Mouse (Mus musculus) olfactory bulb, adult 2 months (tissue): ENCODE results near the gene Tmem115. TPM values are rescaled to one million over a fixed set of nuclear protein-coding genes. Genes with fewer than 3 reads are reported as not detected.

ENCODE experiments used
- H3K27ac ChIP-seq: fragments of 200-500 bp; 2 replicates; pipeline ENCODE4 v1.5.1; 2012; ENCODE audit warnings: low read depth, low read length; ENCODE audit not compliant: insufficient read depth
- H3K4me1 ChIP-seq: fragments of 200-500 bp; 2 replicates; pipeline ENCODE4 v1.6.1; 2012; ENCODE audit warnings: low read length; ENCODE audit not compliant: control insufficient read depth, insufficient read depth
- H3K4me3 ChIP-seq: fragments of 200-500 bp; 2 replicates; pipeline ENCODE4 v1.5.1; 2012; ENCODE audit warnings: mild to moderate bottlenecking, low read depth, low read length, moderate library complexity; ENCODE audit not compliant: insufficient read depth
- CTCF ChIP-seq: fragments of 200-500 bp; IDR thresholded peaks from 2 replicates; pipeline ENCODE4 v1.5.1; 2012; ENCODE audit warnings: low read depth, mild to moderate bottlenecking, low read length, moderate library complexity; ENCODE audit not compliant: insufficient read depth
- POLR2A ChIP-seq: fragments of 200-500 bp; IDR thresholded peaks from 2 replicates; pipeline ENCODE4 v1.6.1; 2012; ENCODE audit warnings: mild to moderate bottlenecking, low read depth, low read length, moderate library complexity; ENCODE audit not compliant: insufficient read depth
- WGBS: fragments of 180-500 bp; shearing (Covaris S2); methylation state at CpG from one replicate; pipeline ENCODE4 v1.1.7; 2018; 5-methylcytosine and 5-hydroxymethylcytosine counted together
- polyA plus RNA-seq: library from polyadenylated mRNA; stranded (reverse); fragments of >200 nt; gene quantifications from 2 replicates; pipeline ENCODE4 v1.2.4, GENCODE M21; 2012; ENCODE audit warnings: low replicate concordance; ENCODE audit not compliant: missing spikeins, insufficient read depth, insufficient read length

Tmem115 gene
- polyA plus RNA-seq, 1 experiment: not detected

GRCm38 (mm10) chr9:107545199-107545598 lies 11.5 kb downstream of the Tmem115 start:
- H3K27ac ChIP-seq: no peak overlapping the region
- no peak overlapping the region for H3K4me3 ChIP-seq
- H3K4me1 ChIP-seq: peaks cover 31% of the 10 kb centered on the region
- WGBS: 86% methylated on average over 10 of the region's 10 CpGs
- TF ChIP-seq CTCF (no peak), POLR2A (no peak)

GRCm38 (mm10) chr9:107545602-107546001 lies 11.9 kb downstream of the Tmem115 start:
- Histone ChIP-seq H3K4me1 (peaks cover 31% of the 10 kb centered on the region), H3K27ac (no peak overlapping the region), H3K4me3 (no peak overlapping the region)
- 14% methylated on average over 3 of the region's 3 CpGs for WGBS
- no peak for TF ChIP-seq POLR2A
- peak; percentile 41; the same call in 1 of the 2 replicates for TF ChIP-seq CTCF

- TF ChIP-seq CTCF (no peak), POLR2A (0 out of 2 replicates have a peak, but pooled peaks have one; percentile 17)
- peak within 1 kb of the TSS; percentile 3 for H3K4me3 ChIP-seq
- H3K4me1 ChIP-seq: peaks cover 36% of the 10 kb centered on the region
- peak within 1 kb of the TSS; percentile 53 for H3K27ac ChIP-seq
- 2% methylated on average over 20 of the region's 20 CpGs for WGBS
These were observed 13.3 kb downstream of the Tmem115 start, which contains the start of gene Zmynd10 for GRCm38 (mm10) chr9:107547026-107547425. Gene Zmynd10 (plus strand): TSS chr9:107547298.

- Histone ChIP-seq H3K4me1 (peaks cover 33% of the 10 kb centered on the region), H3K27ac (no peak overlapping the region), H3K4me3 (no peak overlapping the region)
- 86% methylated on average over 5 of the region's 5 CpGs for WGBS
- TF ChIP-seq POLR2A: no peak
These were observed 14.2 kb downstream of the Tmem115 start for GRCm38 (mm10) chr9:107547957-107548356.

GRCm38 (mm10) chr9:107548820-107549219 lies 15.1 kb downstream of the Tmem115 start:
- TF ChIP-seq POLR2A (no peak), CTCF (no peak)
- Histone ChIP-seq H3K4me1 (peaks cover 36% of the 10 kb centered on the region), H3K4me3 (no peak overlapping the region), H3K27ac (no peak overlapping the region)
- WGBS: 96% methylated on average over 10 of the region's 10 CpGs

- Histone ChIP-seq H3K27ac (no peak overlapping the region), H3K4me1 (peaks cover 39% of the 10 kb centered on the region), H3K4me3 (no peak overlapping the region)
- TF ChIP-seq CTCF (no peak), POLR2A (no peak)
- 92% methylated on average over 20 of the region's 20 CpGs for WGBS
These were observed 15.7 kb downstream of the Tmem115 start for GRCm38 (mm10) chr9:107549297-107550074.

- WGBS: 79% methylated on average over 23 of the region's 23 CpGs
- Histone ChIP-seq H3K4me1 (peaks cover 35% of the 10 kb centered on the region), H3K4me3 (no peak overlapping the region), H3K27ac (no peak overlapping the region)
- TF ChIP-seq POLR2A (no peak), CTCF (no peak)
These were observed 16.9 kb downstream of the Tmem115 start for GRCm38 (mm10) chr9:107550491-107551116.

GRCm38 (mm10) chr9:107551117-107551889 lies 17.6 kb downstream of the Tmem115 start, which contains the start of gene Rassf1:
Gene Rassf1 (plus strand): TSS chr9:107551555.
- 20% methylated on average over 63 of the region's 63 CpGs for WGBS
- Histone ChIP-seq H3K4me3 (peak within 1 kb of the TSS; percentile 32), H3K4me1 (peaks cover 37% of the 10 kb centered on the region), H3K27ac (no peak within 1 kb of the TSS)
- TF ChIP-seq CTCF (no peak), POLR2A (no peak)

- H3K4me3 ChIP-seq: peak overlapping the region; percentile 32
- peaks cover 33% of the 10 kb centered on the region for H3K4me1 ChIP-seq
- 63% methylated on average over 8 of the region's 8 CpGs for WGBS
- no peak for TF ChIP-seq CTCF
- TF ChIP-seq POLR2A: no peak
- no peak overlapping the region for H3K27ac ChIP-seq
These were observed 18.2 kb downstream of the Tmem115 start for GRCm38 (mm10) chr9:107551890-107552355.
